ENCODE assay signal across 9 mouse cellular contexts in the genomic region with DNA sequence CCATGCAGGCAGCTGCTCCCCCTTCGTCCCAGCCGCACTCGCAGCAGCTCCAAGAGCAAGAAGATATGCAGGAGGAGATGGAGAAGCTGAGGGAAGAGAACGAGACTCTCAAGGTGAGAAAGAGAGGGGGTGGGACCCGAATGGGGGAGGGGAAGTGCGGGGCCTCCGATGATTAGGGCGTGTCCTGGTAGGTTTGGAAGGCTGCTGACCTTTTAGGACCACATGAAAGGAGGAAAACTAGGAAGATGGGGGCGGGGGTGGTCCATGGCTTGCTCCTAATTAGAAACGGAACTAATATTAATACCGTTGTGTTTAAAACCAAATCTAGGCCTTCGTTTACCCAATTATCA. TPM values are rescaled to one million over a fixed set of nuclear protein-coding genes. Genes with fewer than 3 reads are reported as not detected.
DNase-seq lines count a peak whose midpoint lies in the region; ATAC-seq and TF ChIP-seq lines count a peak whose summit lies in the region.
"Had no signal": no experiment of that assay in that cellular context is flagged by ENCODE, and none has a peak within 500 bp of the region (broad histone marks: within the 10 kb centered on the region; RNA-seq: fewer than 3 reads in every experiment).

No protein-coding gene starts in this region.

- H3K4me1 ChIP-seq in kidney, embryonic 15.5 days, result peaks cover 30% of the 10 kb centered on the region
- H3K4me1 ChIP-seq in cortical plate, adult 2 months (ENCODE audit: control insufficient read depth, insufficient read depth, low read length), result 0 out of 2 replicates have a peak, but pooled peaks cover 1% of the 10 kb centered on the region
- peaks cover 16% of the 10 kb centered on the region for H3K4me1 ChIP-seq in hindbrain, embryonic 16.5 days (ENCODE audit: control insufficient read depth, insufficient read depth, low read depth, low read length)
- no peaks in the 10 kb centered on the region; the same call in 1 of the 2 replicates for H3K4me1 ChIP-seq in midbrain, postnatal 0 days (ENCODE audit: insufficient read depth, low read length)

- no peaks in the 10 kb centered on the region for H3K36me3 ChIP-seq in kidney, embryonic 15.5 days
- peaks cover 3% of the 10 kb centered on the region; the same call in 1 of the 2 replicates for H3K36me3 ChIP-seq in hindbrain, embryonic 16.5 days (ENCODE audit: control insufficient read depth, insufficient read depth, low read length)
- peaks cover 2% of the 10 kb centered on the region; the same call in 1 of the 2 replicates for H3K36me3 ChIP-seq in midbrain, postnatal 0 days (ENCODE audit: insufficient read depth, low read length)

- DNase-seq in kidney, adult 11 months, result no peak
- DNase-seq in midbrain, postnatal 0 days (ENCODE audit: low spot score), result no peak
- DNase-seq in spleen, postnatal 10 days (ENCODE audit: low spot score in 2 of 2), result no peak
- no peak for DNase-seq in urinary bladder, postnatal 36 days (ENCODE audit: low spot score in 2 of 2)
- DNase-seq in urinary bladder, adult 18-20 months (ENCODE audit: low spot score in 2 of 2), result no peak

- H3K4me3 ChIP-seq in kidney, embryonic 15.5 days (replicated peaks), result peak overlapping the region; percentile 53
- peak overlapping the region; percentile 64 for H3K4me3 ChIP-seq in cortical plate, adult 2 months (ENCODE audit: insufficient read depth, low read length)
- peak overlapping the region; percentile 85 for H3K4me3 ChIP-seq in hindbrain, embryonic 16.5 days (ENCODE audit: low read length)
- H3K4me3 ChIP-seq in midbrain, postnatal 0 days (ENCODE audit: low read depth, low read length), result peak overlapping the region; percentile 87

- no peak overlapping the region for H3K27ac ChIP-seq in kidney, embryonic 15.5 days
- peak overlapping the region; percentile 94 for H3K27ac ChIP-seq in cortical plate, adult 2 months (ENCODE audit: insufficient read depth, low read length)
- peak overlapping the region; percentile 93 for H3K27ac ChIP-seq in hindbrain, embryonic 16.5 days (ENCODE audit: low read depth, low read length)
- H3K27ac ChIP-seq in midbrain, postnatal 0 days (ENCODE audit: low read depth, low read length), result peak overlapping the region; percentile 99

- TF ChIP-seq POLR2A in cortical plate, adult 2 months (IDR thresholded peaks at IDR 0.05; ENCODE audit: extremely low read depth, insufficient read depth, low read length), result no peak

- H3K9ac ChIP-seq in kidney, embryonic 15.5 days, result no peak overlapping the region
- peak overlapping the region; percentile 92 for H3K9ac ChIP-seq in hindbrain, embryonic 16.5 days (ENCODE audit: low read depth, low read length)
- H3K9ac ChIP-seq in midbrain, postnatal 0 days (replicated peaks; ENCODE audit: low read length, poor library complexity, severe bottlenecking), result peak overlapping the region; percentile 93

- no peak for TF ChIP-seq CTCF in cortical plate, adult 2 months (IDR thresholded peaks at IDR 0.05; ENCODE audit: extremely low read depth, insufficient read depth, low read length)
- no peak for TF ChIP-seq CTCF in midbrain, postnatal 0 days (IDR thresholded peaks at IDR 0.05)

- H3K27me3 ChIP-seq in kidney, embryonic 15.5 days, result peaks cover 71% of the 10 kb centered on the region
- H3K27me3 ChIP-seq in hindbrain, embryonic 16.5 days (replicated peaks; ENCODE audit: control insufficient read depth, insufficient read depth, low read length), result no peaks in the 10 kb centered on the region
- H3K27me3 ChIP-seq in midbrain, postnatal 0 days (ENCODE audit: insufficient read depth, low read length), result no peaks in the 10 kb centered on the region

- ATAC-seq in kidney, embryonic 15.5 days (replicated peaks; ENCODE audit: low FRiP score), result no peak
- peak; percentile 3; the same call in 1 of the 2 replicates for ATAC-seq in hindbrain, embryonic 16.5 days
- ATAC-seq in midbrain, postnatal 0 days (ENCODE audit: low FRiP score), result peak; percentile 10; the same call in 1 of the 2 replicates
- ATAC-seq: Patski had no signal

- WGBS in kidney, embryonic 15.5 days, result under 1% methylated on average over 12 of the region's 12 CpGs
- 0% methylated on average over 12 of the region's 12 CpGs for WGBS in hindbrain, embryonic 16.5 days
- WGBS in midbrain, postnatal 0 days, result under 1% methylated on average over 11 of the region's 12 CpGs

- H3K4me2 ChIP-seq in kidney, embryonic 15.5 days, result peak overlapping the region; percentile 95
- peak overlapping the region; percentile 88 for H3K4me2 ChIP-seq in hindbrain, embryonic 16.5 days (ENCODE audit: low read length)
- peak overlapping the region; percentile 88 for H3K4me2 ChIP-seq in midbrain, postnatal 0 days (ENCODE audit: low read depth, low read length, poor library complexity, severe bottlenecking)

- no peaks in the 10 kb centered on the region for H3K9me3 ChIP-seq in kidney, embryonic 15.5 days (replicated peaks)
- no peaks in the 10 kb centered on the region for H3K9me3 ChIP-seq in hindbrain, embryonic 16.5 days (ENCODE audit: control insufficient read depth, low read length)
- no peaks in the 10 kb centered on the region for H3K9me3 ChIP-seq in midbrain, postnatal 0 days (ENCODE audit: low read length)

RNA-seq across cellular contexts. Expression of a gene that starts 4.0 kb away (rescaled TPM):
- polyA plus RNA-seq in kidney, embryonic 15.5 days (2015; fragmentation: Nextera tagmentation; extraction: Ambion mirVana), result 0.93 and 1.2 TPM in 2 replicates
- 39.6 and 40.0 TPM in 2 replicates for polyA plus RNA-seq in cortical plate, adult 2 months (2012; rRNA removed)
- 114 and 139 TPM in 2 replicates for polyA plus RNA-seq in hindbrain, embryonic 16.5 days (2015; fragmentation: Nextera tagmentation; extraction: Ambion mirVana)
- total RNA-seq in midbrain, postnatal 0 days (2014; rRNA removed), result 156 and 164 TPM in 2 replicates
- polyA plus RNA-seq in midbrain, postnatal 0 days (2015; fragmentation: Nextera tagmentation; extraction: Ambion mirVana), result 131 and 160 TPM in 2 replicates

RNA-seq across cellular contexts. Expression of a gene that starts 51.1 kb away (rescaled TPM):
- not detected in 2 replicates for polyA plus RNA-seq in kidney, embryonic 15.5 days (2015; fragmentation: Nextera tagmentation; extraction: Ambion mirVana)
- 9.5 and 10.1 TPM in 2 replicates for polyA plus RNA-seq in cortical plate, adult 2 months (2012; rRNA removed)
- 7.8 and 9.4 TPM in 2 replicates for polyA plus RNA-seq in hindbrain, embryonic 16.5 days (2015; fragmentation: Nextera tagmentation; extraction: Ambion mirVana)
- 14.9 and 20.6 TPM in 2 replicates for total RNA-seq in midbrain, postnatal 0 days (2014; rRNA removed)
- polyA plus RNA-seq in midbrain, postnatal 0 days (2015; fragmentation: Nextera tagmentation; extraction: Ambion mirVana), result 11.7 and 15.0 TPM in 2 replicates

Comparison
In these comparisons a context has a peak if more than half of its experiments do, and no peak if none do; other contexts are left out.
1. RNA of a gene that starts 4.0 kb away (polyA plus RNA-seq): 131 to 160 TPM in midbrain, postnatal 0 days, 114 to 139 TPM in hindbrain, embryonic 16.5 days and 39.6 to 40.0 TPM in cortical plate, adult 2 months; 0.93 to 1.2 TPM in kidney, embryonic 15.5 days; every median in the first group is over 10 times any median in the second.
2. Peak in every context shown above with its lines, with median percentiles within 50 percentile points of each other: H3K4me2 ChIP-seq and H3K4me3 ChIP-seq.